Mouse (Mus musculus) urinary bladder, postnatal 25 days (tissue): ENCODE measurements at regions not wholly inside any gene's neighbourhood (a gene's known extent, or its start where the extent isn't known, plus 50 kb on each side); places are given as distances from the start of the nearest gene placed in this dataset.

Experiments
- DNase-seq: peaks from one replicate; pipeline ENCODE4 v3.0.0; 2022; ENCODE audit warnings: low spot score

DNA sequence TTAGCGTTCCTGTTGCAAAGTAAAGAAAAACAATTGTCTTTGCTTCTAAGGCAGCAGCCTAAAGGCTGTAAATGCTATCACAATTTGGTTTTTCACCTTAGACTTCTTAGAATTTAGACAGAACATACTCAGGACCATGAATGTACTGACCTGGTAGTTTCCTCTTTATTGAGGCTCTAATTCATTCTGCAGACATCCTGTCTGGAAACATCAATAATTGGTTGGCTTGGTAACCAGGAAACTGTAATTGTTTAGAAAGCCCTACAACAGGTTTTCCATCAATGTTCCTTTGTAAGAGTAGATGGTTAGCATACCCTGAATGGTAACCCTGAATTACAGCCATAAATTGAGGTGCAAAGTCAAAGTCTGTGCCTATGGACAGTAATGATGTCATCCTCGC, 67.4 kb upstream of the Prr30 start:
- DNase-seq = no peak
